Comparison of ENCODE assay signal across 15 mouse cellular contexts in genomic region chr5:143130342-143130741, GRCm38 (mm10). TPM values are rescaled to one million over a fixed set of nuclear protein-coding genes. Genes with fewer than 3 reads are reported as not detected.
DNase-seq lines count a peak whose midpoint lies in the region; ATAC-seq and TF ChIP-seq lines count a peak whose summit lies in the region.
"Had no signal": no experiment of that assay in that cellular context is flagged by ENCODE, and none has a peak within 500 bp of the region (broad histone marks: within the 10 kb centered on the region; RNA-seq: fewer than 3 reads in every experiment).

No protein-coding gene starts in this region.

- peaks cover 4% of the 10 kb centered on the region; the same call in 1 of the 2 replicates for H3K9me3 ChIP-seq in heart, embryonic 10.5 days

- no peak overlapping the region for H3K4me3 ChIP-seq in cerebellum, adult 2 months (replicated peaks; ENCODE audit: insufficient read depth, low read depth, low read length)
- H3K4me3 ChIP-seq in heart, embryonic 10.5 days, result no peak overlapping the region

- no peak for DNase-seq in cerebellum, adult 2 months
- DNase-seq in cerebellum, adult 8-10 months, result no peak
- DNase-seq in lung, postnatal 36 days, result peak; percentile 8
- no peak for DNase-seq in lung, adult 18-20 months
- DNase-seq in testis, postnatal 14 days (ENCODE audit: low spot score), result peak; percentile 39
- no peak for DNase-seq in heart, embryonic 10.5 days (ENCODE audit: low spot score)
- DNase-seq in layer of hippocampus, adult 9-11 months, result no peak
- DNase-seq: cerebellum, adult 18-20 months; heart, postnatal 4 days; right cerebral cortex, postnatal 14 days had no signal

- H3K27ac ChIP-seq in cerebellum, adult 2 months (ENCODE audit: insufficient read depth, low read length), result no peak overlapping the region
- H3K27ac ChIP-seq in heart, embryonic 10.5 days, result no peak overlapping the region

- 90% methylated on average over 7 of the region's 7 CpGs for WGBS in cerebellum, adult 2 months
- 85% methylated on average over 7 of the region's 7 CpGs for WGBS in heart, embryonic 10.5 days

- H3K27me3 ChIP-seq in cerebellum, adult 2 months (ENCODE audit: control insufficient read depth, insufficient read depth, low read length), result no peaks in the 10 kb centered on the region
- no peaks in the 10 kb centered on the region for H3K27me3 ChIP-seq in heart, embryonic 10.5 days (ENCODE audit: insufficient read depth, poor library complexity, severe bottlenecking)

- H3K36me3 ChIP-seq in heart, embryonic 10.5 days, result no peaks in the 10 kb centered on the region

- TF ChIP-seq CTCF in cerebellum, adult 2 months (IDR thresholded peaks at IDR 0.05; ENCODE audit: borderline replicate concordance, insufficient read depth, low read depth, low read length), result peak; percentile 22; the same call in 1 of the 2 replicates

- peaks cover 10% of the 10 kb centered on the region for H3K4me1 ChIP-seq in cerebellum, adult 2 months (ENCODE audit: control insufficient read depth, insufficient read depth, low read length)
- no peaks in the 10 kb centered on the region for H3K4me1 ChIP-seq in heart, embryonic 10.5 days

- no peak for TF ChIP-seq POLR2A in cerebellum, adult 2 months (IDR thresholded peaks at IDR 0.05; ENCODE audit: borderline replicate concordance, insufficient read depth, low read length)

- ATAC-seq in erythroid progenitor cell, adult 5-6 weeks (replicated peaks; ENCODE audit: low FRiP score, poor library complexity, severe bottlenecking), result peak; percentile 66; the same call in 1 of the 2 replicates
- ATAC-seq: forebrain, embryonic 16.5 days had no signal

RNA-seq across cellular contexts. Expression of gene Olfr718-ps1, which starts 17.0 kb away (rescaled TPM):
- not detected in 2 replicates for polyA plus RNA-seq in cerebellum, adult 2 months (2012; rRNA removed)
- total RNA-seq in erythroid progenitor cell, adult 5-6 weeks (2015; ENCODE audit: low replicate concordance), result not detected in 2 replicates
- not detected in 2 replicates for total RNA-seq in erythroid progenitor cell, adult 5-6 weeks (2017; ENCODE audit: low replicate concordance)
- 0.04 and 0.09 TPM in 2 replicates for polyA plus RNA-seq in heart, embryonic 10.5 days (2016; fragmentation: Nextera tagmentation; extraction: Ambion mirVana)
- total RNA-seq: heart, postnatal 4 days; monocyte, adult 5-6 weeks had no signal
- polyA plus RNA-seq: C2C12; forebrain, embryonic 16.5 days had no signal

RNA-seq across cellular contexts. Expression of gene Rnf216, which starts 17.5 kb away (rescaled TPM):
- 33.8 and 35.6 TPM in 2 replicates for polyA plus RNA-seq in cerebellum, adult 2 months (2012; rRNA removed)
- total RNA-seq in erythroid progenitor cell, adult 5-6 weeks (2015; ENCODE audit: low replicate concordance), result 31.0 and 33.1 TPM in 2 replicates
- total RNA-seq in erythroid progenitor cell, adult 5-6 weeks (2017; ENCODE audit: low replicate concordance), result 31.1 and 45.7 TPM in 2 replicates
- 37.9 and 40.6 TPM in 2 replicates for polyA plus RNA-seq in heart, embryonic 10.5 days (2016; fragmentation: Nextera tagmentation; extraction: Ambion mirVana)

RNA-seq across cellular contexts. Expression of gene Rbak, which starts 50.2 kb away (rescaled TPM):
- 13.3 and 13.8 TPM in 2 replicates for polyA plus RNA-seq in cerebellum, adult 2 months (2012; rRNA removed)
- total RNA-seq in erythroid progenitor cell, adult 5-6 weeks (2015; ENCODE audit: low replicate concordance), result 1.4 and 3.4 TPM in 2 replicates
- total RNA-seq in erythroid progenitor cell, adult 5-6 weeks (2017; ENCODE audit: low replicate concordance), result 0.39 and 1.4 TPM in 2 replicates
- polyA plus RNA-seq in heart, embryonic 10.5 days (2016; fragmentation: Nextera tagmentation; extraction: Ambion mirVana), result 8.9 and 12.3 TPM in 2 replicates

RNA-seq across cellular contexts. Expression of gene Spdye4b, which starts 50.5 kb away (rescaled TPM):
- polyA plus RNA-seq in cerebellum, adult 2 months (2012; rRNA removed), result not detected in 2 replicates
- total RNA-seq in erythroid progenitor cell, adult 5-6 weeks (2015; ENCODE audit: low replicate concordance), result not detected in 2 replicates
- total RNA-seq in erythroid progenitor cell, adult 5-6 weeks (2017; ENCODE audit: low replicate concordance), result not detected in 2 replicates
- not detected in 2 replicates for polyA plus RNA-seq in heart, embryonic 10.5 days (2016; fragmentation: Nextera tagmentation; extraction: Ambion mirVana)
- total RNA-seq: heart, postnatal 4 days; left cerebral cortex, postnatal 10 days had no signal
- polyA plus RNA-seq: C2C12; forebrain, embryonic 16.5 days had no signal

Comparison
In these comparisons a context has a peak if more than half of its experiments do, and no peak if none do; other contexts are left out.
1. DNase-seq: peak in lung, postnatal 36 days (single experiment) and testis, postnatal 14 days (single experiment); none in cerebellum, adult 2 months (0 of 2), cerebellum, adult 8-10 months (single experiment), lung, adult 18-20 months (0 of 2), heart, embryonic 10.5 days (single experiment) and layer of hippocampus, adult 9-11 months (single experiment).